Mouse (Mus musculus): ENCODE data around the gene Gm11541. TPM values are rescaled to one million over a fixed set of nuclear protein-coding genes. Genes with fewer than 3 reads are reported as not detected.
A peak's percentile ranks its signal among the peaks of the same experiment; 100 is the strongest.

The Gm11541 gene
- polyA plus RNA-seq, 1 experiment from 2014 or later, result 0.69 TPM

DNA sequence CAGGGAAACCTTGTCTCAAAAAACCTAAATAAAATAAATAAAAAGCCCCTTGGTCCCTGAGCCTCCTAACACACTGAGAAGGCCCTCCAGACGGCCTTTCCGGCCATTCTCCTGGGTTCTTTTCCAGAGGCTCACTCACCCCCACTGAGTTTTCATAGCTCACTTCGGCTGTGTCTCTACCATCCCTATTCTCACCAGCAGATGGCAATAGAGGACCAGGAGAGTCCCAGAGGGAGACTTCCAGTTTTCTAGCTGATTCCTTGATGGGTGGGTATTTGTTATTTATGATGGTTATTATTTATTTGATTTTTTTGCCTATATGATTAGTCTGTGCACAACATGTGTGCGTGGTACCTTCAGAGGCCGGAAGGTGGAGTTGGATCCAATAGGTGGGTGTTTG is 26.0 kb upstream of the Gm11541 start:
- H3K36me3 ChIP-seq (ENCODE audit: insufficient read depth, low read length), result no peaks in the 10 kb centered on the region
- TF ChIP-seq EP300 (IDR thresholded peaks at IDR 0.05) (no peak), CTCF (IDR thresholded peaks at IDR 0.05) (peak; percentile 84)
- WGBS, result 22% methylated on average over 5 of the region's 5 CpGs
- no peaks in the 10 kb centered on the region for H3K4me1 ChIP-seq (ENCODE audit: insufficient read depth, low read depth, low read length)
- H3K4me2 ChIP-seq (replicated peaks; ENCODE audit: low read depth, low read length), result no peak overlapping the region
- H3K9ac ChIP-seq (replicated peaks; ENCODE audit: low read depth), result no peak overlapping the region
- H3K9me3 ChIP-seq (ENCODE audit: low read length), result no peaks in the 10 kb centered on the region
- H3K27me3 ChIP-seq (replicated peaks; ENCODE audit: insufficient read depth, low read length), result no peaks in the 10 kb centered on the region
- ATAC-seq (peak; percentile 23; the same call in 1 of the 2 replicates), DNase-seq (ENCODE audit: low spot score) (peak; percentile 73)
- H3K4me3 ChIP-seq (ENCODE audit: low read depth, low read length), result no peak overlapping the region
- no peak overlapping the region for H3K27ac ChIP-seq (ENCODE audit: low read length)

DNA sequence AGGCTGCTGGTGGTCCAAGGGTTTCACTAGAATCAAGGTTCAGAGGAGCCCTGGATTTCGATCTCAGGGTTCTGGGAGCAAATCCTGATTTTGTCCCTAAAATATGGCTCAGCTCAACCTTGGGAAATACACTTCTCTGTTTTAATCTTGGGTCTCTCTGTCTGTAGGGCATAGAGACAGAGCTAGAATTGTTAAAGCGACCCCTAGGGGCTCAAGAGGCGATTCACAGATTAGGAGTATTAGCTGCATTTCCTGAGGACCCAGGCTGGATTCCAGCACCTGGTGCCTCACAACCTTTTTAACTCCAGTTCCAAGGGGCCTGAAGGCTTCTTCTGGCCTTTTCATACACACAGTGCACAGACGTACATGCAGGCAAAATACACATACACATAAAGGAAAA is 25.3 kb upstream of the Gm11541 start:
- WGBS, result 24% methylated on average over 4 of the region's 4 CpGs
- H3K4me1 ChIP-seq (ENCODE audit: insufficient read depth, low read depth, low read length), result no peaks in the 10 kb centered on the region
- no peak overlapping the region for H3K27ac ChIP-seq (ENCODE audit: low read length)
- H3K9me3 ChIP-seq (ENCODE audit: low read length), result no peaks in the 10 kb centered on the region
- ATAC-seq, result no peak
- peak; percentile 24 for TF ChIP-seq CTCF (IDR thresholded peaks at IDR 0.05)
- TF ChIP-seq EP300 (IDR thresholded peaks at IDR 0.05), result no peak
- no peaks in the 10 kb centered on the region for H3K36me3 ChIP-seq (ENCODE audit: insufficient read depth, low read length)
- H3K4me2 ChIP-seq (replicated peaks; ENCODE audit: low read depth, low read length), result no peak overlapping the region
- H3K9ac ChIP-seq (replicated peaks; ENCODE audit: low read depth), result no peak overlapping the region
- H3K4me3 ChIP-seq (ENCODE audit: low read depth, low read length), result no peak overlapping the region
- DNase-seq (ENCODE audit: low spot score), result no peak
- H3K27me3 ChIP-seq (replicated peaks; ENCODE audit: insufficient read depth, low read length), result no peaks in the 10 kb centered on the region

DNA sequence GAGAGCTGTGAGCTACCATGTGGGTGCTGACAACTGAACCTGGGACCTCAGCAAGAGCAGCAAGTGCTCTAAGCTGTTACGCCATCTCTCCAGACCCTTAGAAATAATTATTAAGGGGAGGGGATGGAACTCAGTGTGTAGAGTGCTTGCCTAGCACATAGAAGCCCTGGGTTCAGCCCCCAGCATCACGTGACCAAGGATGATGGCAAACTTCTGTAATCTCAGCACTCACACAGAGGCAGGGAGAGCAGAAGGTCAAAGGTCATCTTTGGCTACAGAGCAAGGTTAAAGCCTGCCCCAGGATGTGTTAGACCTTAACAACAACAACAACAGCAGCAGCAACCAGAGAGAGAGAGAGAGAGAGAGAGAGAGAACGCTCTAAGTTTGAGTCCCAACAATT is 24.2 kb upstream of the Gm11541 start:
- H3K9ac ChIP-seq (replicated peaks; ENCODE audit: low read depth), result no peak overlapping the region
- no peak for TF ChIP-seq EP300 (IDR thresholded peaks at IDR 0.05)
- H3K4me2 ChIP-seq (replicated peaks; ENCODE audit: low read depth, low read length), result no peak overlapping the region
- no peaks in the 10 kb centered on the region for H3K27me3 ChIP-seq (replicated peaks; ENCODE audit: insufficient read depth, low read length)
- no peaks in the 10 kb centered on the region for H3K9me3 ChIP-seq (ENCODE audit: low read length)
- H3K4me3 ChIP-seq (ENCODE audit: low read depth, low read length), result no peak overlapping the region
- no peak overlapping the region for H3K27ac ChIP-seq (ENCODE audit: low read length)
- WGBS, result 79% methylated on average over 3 of the region's 3 CpGs
- H3K36me3 ChIP-seq (ENCODE audit: insufficient read depth, low read length), result no peaks in the 10 kb centered on the region
- no peaks in the 10 kb centered on the region for H3K4me1 ChIP-seq (ENCODE audit: insufficient read depth, low read depth, low read length)
- no peak for ATAC-seq
- DNase-seq (ENCODE audit: low spot score), result no peak

DNA sequence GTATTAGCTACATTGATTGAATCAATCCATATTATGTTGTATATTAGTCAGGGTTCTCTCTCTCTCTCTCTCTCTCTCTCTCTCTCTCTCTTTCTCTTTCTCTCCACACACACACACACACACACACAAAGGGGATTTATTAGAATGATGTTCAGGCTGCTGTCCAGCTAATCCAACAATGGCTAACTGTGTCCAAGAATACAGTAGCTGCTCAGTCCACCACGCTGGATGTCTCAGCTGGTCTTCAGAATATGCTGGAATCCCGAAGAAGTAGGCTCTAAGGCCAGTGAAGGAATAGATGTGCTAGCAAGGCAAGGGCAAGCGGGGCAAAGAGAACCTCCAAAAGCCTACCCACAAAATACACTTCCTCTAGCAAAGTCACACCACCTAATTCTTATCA is 23.0 kb upstream of the Gm11541 start:
- no peak overlapping the region for H3K4me2 ChIP-seq (replicated peaks; ENCODE audit: low read depth, low read length)
- DNase-seq (ENCODE audit: low spot score) (no peak), ATAC-seq (no peak)
- no peaks in the 10 kb centered on the region for H3K36me3 ChIP-seq (ENCODE audit: insufficient read depth, low read length)
- H3K9me3 ChIP-seq (ENCODE audit: low read length), result no peaks in the 10 kb centered on the region
- no peak for TF ChIP-seq CTCF (IDR thresholded peaks at IDR 0.05)
- no peak for TF ChIP-seq EP300 (IDR thresholded peaks at IDR 0.05)
- WGBS, result 77% methylated on average over 3 of the region's 3 CpGs
- H3K4me3 ChIP-seq (ENCODE audit: low read depth, low read length), result no peak overlapping the region
- H3K27ac ChIP-seq (ENCODE audit: low read length), result no peak overlapping the region
- no peak overlapping the region for H3K9ac ChIP-seq (replicated peaks; ENCODE audit: low read depth)
- H3K4me1 ChIP-seq (ENCODE audit: insufficient read depth, low read depth, low read length), result no peaks in the 10 kb centered on the region
- no peaks in the 10 kb centered on the region for H3K27me3 ChIP-seq (replicated peaks; ENCODE audit: insufficient read depth, low read length)

DNA sequence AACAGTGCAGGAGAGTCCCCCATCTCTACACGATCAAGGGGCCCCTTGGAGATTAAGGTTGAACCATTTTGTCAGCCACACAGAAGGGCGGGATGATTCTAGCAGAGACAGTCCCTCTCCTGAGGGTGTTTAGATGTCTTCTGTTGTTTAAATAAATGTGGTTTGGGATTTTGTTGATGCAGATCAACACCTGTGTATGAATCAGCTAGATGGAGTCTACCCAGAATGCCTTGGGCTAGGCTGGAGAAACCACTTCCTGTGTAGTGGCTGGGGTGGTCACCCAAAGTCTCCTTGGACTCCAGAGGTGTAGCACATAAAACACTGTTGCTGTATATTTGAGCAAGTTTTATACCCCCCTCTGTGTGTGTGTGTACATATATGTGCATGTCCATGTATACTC is 14.9 kb upstream of the Gm11541 start:
- H3K27me3 ChIP-seq (replicated peaks; ENCODE audit: insufficient read depth, low read length), result no peaks in the 10 kb centered on the region
- H3K4me1 ChIP-seq (ENCODE audit: insufficient read depth, low read depth, low read length), result no peaks in the 10 kb centered on the region
- H3K9me3 ChIP-seq (ENCODE audit: low read length), result no peaks in the 10 kb centered on the region
- no peak overlapping the region for H3K9ac ChIP-seq (replicated peaks; ENCODE audit: low read depth)
- 70% methylated on average over 2 of the region's 2 CpGs for WGBS
- no peaks in the 10 kb centered on the region for H3K36me3 ChIP-seq (ENCODE audit: insufficient read depth, low read length)
- no peak overlapping the region for H3K4me2 ChIP-seq (replicated peaks; ENCODE audit: low read depth, low read length)
- TF ChIP-seq CTCF (IDR thresholded peaks at IDR 0.05) (no peak), EP300 (IDR thresholded peaks at IDR 0.05) (no peak)
- no peak overlapping the region for H3K4me3 ChIP-seq (ENCODE audit: low read depth, low read length)
- no peak overlapping the region for H3K27ac ChIP-seq (ENCODE audit: low read length)
- DNase-seq (ENCODE audit: low spot score) (no peak), ATAC-seq (no peak)

DNA sequence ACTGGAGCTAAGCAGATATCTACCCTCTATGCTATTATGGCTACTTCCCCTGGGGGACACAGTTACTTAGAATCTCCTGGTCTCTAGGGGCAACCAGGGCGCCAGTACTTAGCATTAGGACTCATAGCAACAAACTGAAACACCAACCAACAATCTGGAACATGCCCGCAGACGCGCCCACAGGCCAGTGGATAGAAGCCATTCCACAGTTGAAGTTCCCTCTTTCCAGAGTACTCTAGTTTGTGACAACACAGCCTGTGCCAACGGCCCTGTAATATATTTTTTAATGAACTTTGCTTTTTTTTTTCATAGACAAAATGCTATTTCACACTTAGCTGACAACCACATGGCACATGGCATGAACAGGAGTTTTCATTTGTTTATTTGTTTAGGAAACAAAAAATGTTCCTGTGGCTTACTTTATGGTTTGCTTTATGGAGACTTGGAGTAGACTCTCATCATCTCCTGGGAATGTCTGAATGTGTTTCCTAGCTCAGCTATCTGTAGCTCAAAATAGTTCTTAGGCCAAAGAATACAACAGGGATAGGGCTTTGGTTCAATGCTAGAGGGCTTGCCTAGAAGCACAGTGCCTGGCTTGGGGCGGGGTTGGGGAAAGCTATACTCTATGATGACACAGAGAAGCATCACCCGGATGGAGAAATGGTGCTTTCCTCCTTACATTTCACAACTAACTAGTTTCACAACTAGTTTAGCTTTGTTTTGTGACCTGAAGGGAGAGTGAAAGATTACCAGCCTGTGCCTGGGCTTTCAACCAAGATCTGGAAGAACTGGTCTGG is 14.0 kb upstream of the Gm11541 start:
- no peak for TF ChIP-seq CTCF (IDR thresholded peaks at IDR 0.05)
- no peak for TF ChIP-seq EP300 (IDR thresholded peaks at IDR 0.05)
- H3K4me3 ChIP-seq (ENCODE audit: low read depth, low read length), result no peak overlapping the region
- 76% methylated on average over 7 of the region's 7 CpGs for WGBS
- no peak overlapping the region for H3K9ac ChIP-seq (replicated peaks; ENCODE audit: low read depth)
- no peaks in the 10 kb centered on the region for H3K4me1 ChIP-seq (ENCODE audit: insufficient read depth, low read depth, low read length)
- no peak overlapping the region for H3K27ac ChIP-seq (ENCODE audit: low read length)
- H3K27me3 ChIP-seq (replicated peaks; ENCODE audit: insufficient read depth, low read length), result no peaks in the 10 kb centered on the region
- no peak for ATAC-seq
- no peaks in the 10 kb centered on the region for H3K9me3 ChIP-seq (ENCODE audit: low read length)
- no peak overlapping the region for H3K4me2 ChIP-seq (replicated peaks; ENCODE audit: low read depth, low read length)
- no peak for DNase-seq (ENCODE audit: low spot score)
- no peaks in the 10 kb centered on the region for H3K36me3 ChIP-seq (ENCODE audit: insufficient read depth, low read length)

Measured in lung, postnatal 0 days (tissue).